Mouse (Mus musculus) small intestine, adult 2 months (tissue): ENCODE measurements around the gene C730034F03Rik.

Experiments used
- CTCF ChIP-seq: fragments of 200-500 bp; IDR thresholded peaks from 2 replicates; pipeline ENCODE4 v1.5.1; 2012; ENCODE audit warnings: low read depth, mild to moderate bottlenecking, control low read depth, inconsistent platforms, low read length, moderate library complexity, mixed read lengths; ENCODE audit not compliant: insufficient replicate concordance, insufficient read length; ENCODE audit errors: extremely low read depth
- POLR2A ChIP-seq: fragments of 200-500 bp; IDR thresholded peaks from 2 replicates; pipeline ENCODE4 v1.6.1; 2012; ENCODE audit warnings: low read depth, mild to moderate bottlenecking, control low read depth, inconsistent platforms, low read length, moderate library complexity

DNA sequence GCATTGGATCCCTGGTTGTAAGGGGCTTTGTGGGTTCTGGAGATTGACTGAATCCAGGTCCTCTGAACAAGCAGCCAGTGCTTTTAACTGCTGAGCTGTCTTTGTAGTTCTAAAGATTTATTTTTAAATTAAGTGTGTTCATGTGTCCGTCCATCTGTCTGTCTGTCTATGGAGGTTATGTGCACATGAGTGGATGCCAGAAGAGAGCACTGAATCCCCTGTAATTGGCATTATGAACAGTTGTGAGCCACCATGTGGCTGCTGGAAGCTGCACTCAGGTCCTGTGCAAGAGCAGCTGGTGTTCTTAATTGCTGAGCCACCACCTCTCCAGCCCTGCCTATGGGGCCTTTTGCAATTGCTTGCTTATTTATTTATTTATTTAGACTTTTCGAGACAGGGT, 31.2 kb upstream of the C730034F03Rik start:
- TF ChIP-seq CTCF (no peak), POLR2A (no peak)
